Mouse (Mus musculus) hindbrain, embryonic 12.5 days (tissue): ENCODE data around the gene Atg14. TPM values are rescaled to one million over a fixed set of nuclear protein-coding genes. Genes with fewer than 3 reads are reported as not detected.
A peak's percentile ranks its signal among the peaks of the same experiment; 100 is the strongest.
"Not testable (repeated sequence)": the region's sequence is repeated elsewhere in the genome, so short reads cannot be mapped to it uniquely, and the experiment has no call there.

ENCODE experiments used
- ATAC-seq: fragments of 200-750 bp; cut with Nextera tagmentation; 2 replicates; pipeline ENCODE4 v1.8.0; 2017; ENCODE audit warnings: moderate TSS enrichment; ENCODE audit not compliant: low FRiP score
- H3K27ac ChIP-seq: fragments of 300-500 bp; sonication (generic); 2 replicates; pipeline ENCODE4 v1.5.1; 2016; ENCODE audit warnings: mild to moderate bottlenecking
- H3K27me3 ChIP-seq: fragments of 300-500 bp; sonication (generic); 2 replicates; pipeline ENCODE4 v1.6.1; 2016; ENCODE audit warnings: mild to moderate bottlenecking
- H3K36me3 ChIP-seq: fragments of 300-500 bp; sonication (generic); 2 replicates; pipeline ENCODE4 v1.6.1; 2016; ENCODE audit warnings: mild to moderate bottlenecking
- H3K4me1 ChIP-seq: fragments of 300-500 bp; sonication (generic); 2 replicates; pipeline ENCODE4 v1.6.1; 2016
- H3K4me2 ChIP-seq: fragments of 300-500 bp; sonication (generic); replicated peaks from 2 replicates; pipeline ENCODE4 v1.6.1; 2016; ENCODE audit warnings: mild to moderate bottlenecking
- H3K4me3 ChIP-seq: fragments of 300-500 bp; sonication (generic); 2 replicates; pipeline ENCODE4 v1.5.1; 2016; ENCODE audit warnings: mild to moderate bottlenecking
- H3K9ac ChIP-seq: fragments of 300-500 bp; sonication (generic); 2 replicates; pipeline ENCODE4 v1.6.1; 2016; ENCODE audit warnings: mild to moderate bottlenecking, moderate library complexity
- H3K9me3 ChIP-seq: fragments of 300-500 bp; sonication (generic); replicated peaks from 2 replicates; pipeline ENCODE4 v1.6.1; 2016; ENCODE audit warnings: mild to moderate bottlenecking
- WGBS: fragments of 180-500 bp; shearing (Covaris S2); methylation state at CpG from one replicate; pipeline ENCODE4 v1.1.7; 2016; 5-methylcytosine and 5-hydroxymethylcytosine counted together
- polyA plus RNA-seq: library from polyadenylated mRNA; unstranded; fragments of >200 nt; fragmentation: Nextera tagmentation; extraction: Ambion mirVana; gene quantifications from 2 replicates; pipeline ENCODE4 v1.2.1, GENCODE M21; 2016

Gene Atg14
- polyA plus RNA-seq, 1 experiment from 2014 or later: 23.2 TPM

DNA sequence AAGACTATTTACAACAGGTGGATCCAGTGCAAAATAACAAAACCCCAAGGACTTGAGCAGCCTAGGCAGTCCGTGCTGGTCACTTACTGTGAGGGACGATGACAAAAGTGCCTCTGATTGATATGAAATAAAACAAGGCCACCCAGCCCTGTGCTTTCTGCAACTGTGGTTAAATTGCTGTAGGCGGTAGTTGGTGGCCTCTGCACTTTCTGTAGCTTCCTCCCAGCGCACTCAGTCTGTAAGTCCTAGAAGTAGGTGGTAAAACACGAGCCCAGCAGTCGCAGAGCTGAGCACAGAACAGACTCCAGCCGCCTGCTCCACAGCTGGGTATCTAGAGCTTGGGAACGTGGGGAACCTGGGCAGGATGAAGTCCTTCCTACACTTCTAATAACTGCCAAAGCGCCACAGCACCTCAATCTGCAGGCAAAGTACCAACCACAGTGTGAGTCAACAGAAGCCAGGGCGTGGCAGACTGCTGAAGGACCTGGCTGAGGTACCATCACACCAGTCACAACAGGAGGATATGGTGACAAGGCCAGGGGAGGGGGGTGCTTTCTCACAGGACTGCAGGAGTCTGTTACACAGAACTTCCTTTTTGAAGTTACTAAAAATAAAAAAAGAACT lies 29.0 kb downstream of the Atg14 start:
- no peak overlapping the region for H3K4me3 ChIP-seq
- no peak overlapping the region for H3K27ac ChIP-seq
- no peak for ATAC-seq
- H3K4me2 ChIP-seq: no peak overlapping the region
- no peaks in the 10 kb centered on the region for H3K27me3 ChIP-seq
- H3K36me3 ChIP-seq: peaks cover 54% of the 10 kb centered on the region
- no peaks in the 10 kb centered on the region for H3K4me1 ChIP-seq
- H3K9me3 ChIP-seq: no peaks in the 10 kb centered on the region
- 95% methylated on average over 10 of the region's 10 CpGs for WGBS
- no peak overlapping the region for H3K9ac ChIP-seq

DNA sequence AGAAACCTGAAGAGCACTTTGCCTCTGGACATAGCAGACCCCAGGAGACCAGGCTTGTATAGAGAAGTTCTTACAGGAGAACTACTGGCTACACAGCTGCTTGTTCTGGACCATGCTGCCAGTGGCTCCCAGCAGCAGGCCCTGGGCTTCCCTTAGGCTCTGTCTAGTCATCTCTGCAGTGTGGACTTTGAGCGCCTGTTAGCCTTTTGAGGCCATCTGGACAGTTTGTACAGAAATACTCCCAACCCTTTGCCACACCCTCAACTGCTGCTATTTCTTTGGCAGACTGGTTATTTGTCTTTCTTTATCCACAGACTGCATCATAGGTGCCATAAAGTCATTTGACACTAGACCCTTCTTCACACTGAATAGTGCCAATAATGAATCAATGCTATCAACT lies 35.4 kb downstream of the Atg14 start:
- Histone ChIP-seq H3K27me3 (no peaks in the 10 kb centered on the region), H3K9ac (no peak overlapping the region), H3K9me3 (no peaks in the 10 kb centered on the region), H3K27ac (no peak overlapping the region), H3K4me1 (peaks cover 5% of the 10 kb centered on the region; the same call in 1 of the 2 replicates), H3K36me3 (peaks cover 10% of the 10 kb centered on the region), H3K4me2 (no peak overlapping the region), H3K4me3 (no peak overlapping the region)
- 95% methylated on average over 1 of the region's 1 CpGs for WGBS
- no peak for ATAC-seq

DNA sequence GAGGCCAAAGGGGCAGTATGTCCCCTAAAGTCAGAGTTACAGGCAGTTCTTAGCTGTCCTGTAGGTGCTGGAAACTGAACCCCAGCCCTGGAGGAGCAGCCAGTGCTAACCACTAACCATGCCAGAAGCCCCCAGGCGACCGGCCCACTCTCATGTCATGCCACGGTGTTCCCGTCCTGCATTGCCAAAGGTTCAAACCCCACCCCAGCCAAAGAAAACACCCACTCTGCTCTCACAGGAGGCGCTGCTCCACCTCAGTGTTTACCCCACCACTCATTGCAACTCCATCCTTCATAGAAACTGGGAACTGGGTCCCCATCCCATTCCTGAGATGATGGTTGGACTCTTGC lies 36.3 kb downstream of the Atg14 start:
- Histone ChIP-seq H3K4me1 (peaks cover 5% of the 10 kb centered on the region; the same call in 1 of the 2 replicates), H3K27ac (no peak overlapping the region), H3K36me3 (peaks cover 9% of the 10 kb centered on the region), H3K4me2 (no peak overlapping the region), H3K9ac (no peak overlapping the region), H3K27me3 (no peaks in the 10 kb centered on the region), H3K4me3 (no peak overlapping the region), H3K9me3 (no peaks in the 10 kb centered on the region)
- peak; percentile 33 for ATAC-seq
- 91% methylated on average over 5 of the region's 5 CpGs for WGBS

DNA sequence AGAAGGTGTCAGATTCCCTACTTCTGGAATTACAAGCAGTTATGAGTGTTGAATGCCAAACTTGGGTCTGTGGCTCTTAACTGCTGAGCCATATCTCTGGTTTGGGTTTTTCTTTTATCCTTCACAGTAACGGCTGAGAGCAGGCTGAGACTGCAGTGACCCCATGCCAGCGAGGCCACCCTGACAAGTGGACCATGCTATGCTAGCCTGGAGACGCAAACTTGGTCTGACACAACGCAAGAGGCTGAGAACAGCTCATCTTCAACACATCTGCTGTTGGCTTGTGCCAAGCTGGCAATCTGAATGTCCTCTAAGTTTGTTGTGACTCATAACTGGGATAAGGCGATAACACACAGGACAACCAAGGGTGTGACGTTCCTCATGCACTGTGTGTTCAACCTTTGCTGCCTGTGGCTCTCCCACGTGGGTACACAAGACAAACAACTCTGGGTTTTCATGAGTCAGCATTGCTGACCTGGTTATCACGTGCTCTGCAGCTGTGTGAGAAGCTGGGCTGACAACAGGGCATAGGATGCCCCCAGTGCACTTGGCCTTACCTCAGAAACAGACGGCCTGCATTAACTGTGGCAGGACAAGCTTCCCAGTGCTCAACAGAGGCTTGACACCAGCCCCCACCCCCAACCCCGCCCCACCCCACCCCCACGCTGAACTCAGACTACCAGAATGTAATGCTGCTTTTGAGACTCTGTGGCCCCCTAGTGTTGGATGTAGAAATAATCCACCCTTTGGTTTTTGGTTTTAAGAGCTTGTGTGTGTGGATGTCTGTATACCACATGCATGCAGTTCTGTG lies 36.9 kb downstream of the Atg14 start:
- Histone ChIP-seq H3K4me2 (no peak overlapping the region), H3K27ac (no peak overlapping the region), H3K4me1 (peaks cover 5% of the 10 kb centered on the region; the same call in 1 of the 2 replicates), H3K4me3 (no peak overlapping the region), H3K9ac (no peak overlapping the region), H3K27me3 (no peaks in the 10 kb centered on the region), H3K36me3 (peaks cover 9% of the 10 kb centered on the region), H3K9me3 (no peaks in the 10 kb centered on the region)
- peak; percentile 83 for ATAC-seq
- WGBS: 48% methylated on average over 11 of the region's 11 CpGs

DNA sequence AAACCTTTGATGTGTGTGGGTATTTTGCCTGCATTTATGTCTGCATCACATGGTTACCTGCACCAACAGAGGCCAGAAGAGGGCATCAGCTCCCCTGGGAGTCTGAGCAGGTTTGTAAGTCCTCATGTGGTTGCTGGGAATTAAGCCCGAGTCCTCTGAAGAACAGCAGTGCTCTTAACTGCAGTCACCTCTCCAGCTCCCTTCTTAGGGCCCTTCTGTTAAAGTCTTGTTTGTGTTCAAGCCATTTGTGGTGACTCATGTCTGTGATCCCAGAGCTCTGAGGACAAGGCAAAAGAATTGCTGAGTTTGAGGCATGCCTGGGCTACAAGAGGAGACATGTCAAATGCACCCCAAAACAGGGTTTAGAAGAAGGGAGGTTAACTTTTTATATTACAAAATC lies 38.0 kb downstream of the Atg14 start:
- no peak overlapping the region for H3K4me2 ChIP-seq
- no peak for ATAC-seq
- WGBS: 80% methylated on average over 1 of the region's 1 CpGs

DNA sequence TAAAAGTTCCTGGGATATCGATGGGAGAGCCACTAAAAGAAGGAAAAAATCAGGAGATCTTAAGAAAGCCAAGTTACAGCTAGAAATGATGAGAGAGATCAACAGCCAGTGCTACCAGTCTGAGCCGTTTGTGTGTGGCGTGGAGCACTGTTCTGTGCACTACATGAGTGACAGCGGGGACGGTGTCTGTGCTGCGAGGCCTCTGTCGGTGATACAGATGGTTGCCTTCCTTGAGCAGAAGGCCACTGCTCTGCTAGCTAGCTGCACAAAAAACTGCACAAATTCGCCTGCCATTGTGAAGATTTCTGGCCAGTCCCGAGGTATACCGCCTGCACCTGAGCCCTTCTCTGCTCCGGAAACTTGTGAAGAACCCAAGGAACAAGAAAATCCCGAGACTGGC lies 40.9 kb downstream of the Atg14 start:
- not testable (repeated sequence) for H3K36me3 ChIP-seq, H3K9ac ChIP-seq, H3K4me2 ChIP-seq, H3K9me3 ChIP-seq, H3K27ac ChIP-seq, H3K4me1 ChIP-seq, H3K4me3 ChIP-seq, ATAC-seq, H3K27me3 ChIP-seq
- 93% methylated on average over 12 of the region's 12 CpGs for WGBS

More for the DNA sequence above, 38.0 kb downstream of the Atg14 start:
- Histone ChIP-seq H3K36me3 (peaks cover 9% of the 10 kb centered on the region), H3K4me1 (peaks cover 5% of the 10 kb centered on the region; the same call in 1 of the 2 replicates), H3K4me3 (no peak overlapping the region), H3K27ac (no peak overlapping the region), H3K9me3 (no peaks in the 10 kb centered on the region), H3K27me3 (no peaks in the 10 kb centered on the region), H3K9ac (no peak overlapping the region)

DNA sequence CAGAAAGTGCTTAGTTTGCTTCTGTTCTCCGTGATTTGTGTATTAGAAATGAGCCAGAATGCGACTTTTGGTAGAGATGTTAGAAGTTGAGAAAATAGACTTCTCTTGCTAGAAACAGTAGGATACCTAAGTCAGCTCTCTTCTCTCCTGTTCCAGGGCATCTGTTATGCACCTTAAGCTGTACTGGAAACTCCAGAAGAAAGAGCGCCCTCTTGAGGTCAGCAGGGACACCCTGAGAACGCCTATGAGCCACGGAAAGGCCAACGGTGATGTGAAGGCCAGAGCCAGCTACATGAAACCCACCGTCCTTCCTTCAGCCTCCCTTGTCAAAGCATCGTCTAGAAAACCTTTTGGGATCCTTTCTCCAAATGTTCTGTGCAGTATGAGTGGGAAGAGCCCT lies 41.4 kb downstream of the Atg14 start:
- no peak overlapping the region for H3K4me2 ChIP-seq
- peaks cover 5% of the 10 kb centered on the region; the same call in 1 of the 2 replicates for H3K4me1 ChIP-seq
- H3K4me3 ChIP-seq: no peak overlapping the region
- no peak for ATAC-seq
- H3K9ac ChIP-seq: no peak overlapping the region
- no peaks in the 10 kb centered on the region for H3K27me3 ChIP-seq
- peaks cover 9% of the 10 kb centered on the region for H3K36me3 ChIP-seq
- H3K9me3 ChIP-seq: no peaks in the 10 kb centered on the region
- 51% methylated on average over 8 of the region's 8 CpGs for WGBS
- H3K27ac ChIP-seq: no peak overlapping the region

DNA sequence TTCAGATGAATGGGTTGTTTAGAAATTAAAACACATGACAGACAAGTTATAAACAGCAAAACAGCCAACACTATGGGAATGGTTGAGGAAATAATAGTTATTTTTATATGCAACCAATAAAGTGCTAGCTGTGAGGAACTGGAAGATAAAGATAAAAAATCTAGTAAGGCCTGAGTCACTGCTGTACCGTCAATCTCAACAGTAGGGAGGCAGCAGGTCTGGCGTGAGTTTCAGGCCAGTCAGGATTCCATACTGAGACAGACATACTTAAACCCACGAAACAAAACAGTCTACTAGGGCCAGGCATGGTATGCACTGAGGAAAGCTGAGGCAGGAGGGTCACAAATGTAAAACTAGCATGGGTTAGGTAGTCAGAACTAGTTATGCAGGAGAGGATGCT lies 42.2 kb downstream of the Atg14 start:
- Histone ChIP-seq H3K4me1 (no peaks in the 10 kb centered on the region), H3K27ac (no peak overlapping the region), H3K4me2 (no peak overlapping the region), H3K36me3 (peaks cover 9% of the 10 kb centered on the region), H3K27me3 (no peaks in the 10 kb centered on the region), H3K9ac (no peak overlapping the region), H3K4me3 (no peak overlapping the region), H3K9me3 (no peaks in the 10 kb centered on the region)
- 79% methylated on average over 3 of the region's 3 CpGs for WGBS
- ATAC-seq: no peak

DNA sequence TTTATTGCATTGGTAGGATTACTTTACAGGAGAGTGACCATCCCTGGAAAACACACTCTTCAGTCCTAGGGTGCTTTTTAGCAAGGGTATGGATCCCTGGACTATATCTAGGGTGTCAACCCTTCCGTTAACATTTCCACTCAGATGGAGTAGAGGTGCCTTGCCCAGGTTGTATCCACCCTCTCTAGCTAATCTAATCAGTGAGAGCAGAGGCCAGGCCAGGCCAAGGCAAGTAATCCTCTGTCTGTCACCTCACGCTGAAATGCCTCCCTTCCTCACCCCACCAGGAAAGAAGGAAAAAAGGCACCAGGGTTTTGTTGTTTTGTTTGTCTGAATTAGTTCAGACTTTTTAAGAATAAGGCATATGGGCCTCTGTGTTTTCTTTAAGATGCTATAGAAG lies 42.6 kb downstream of the Atg14 start:
- no peaks in the 10 kb centered on the region for H3K9me3 ChIP-seq
- WGBS: 80% methylated on average over 2 of the region's 2 CpGs
- H3K27me3 ChIP-seq: no peaks in the 10 kb centered on the region
- H3K4me2 ChIP-seq: no peak overlapping the region
- ATAC-seq: no peak
- H3K4me3 ChIP-seq: no peak overlapping the region
- no peak overlapping the region for H3K27ac ChIP-seq
- no peak overlapping the region for H3K9ac ChIP-seq
- peaks cover 9% of the 10 kb centered on the region for H3K36me3 ChIP-seq
- no peaks in the 10 kb centered on the region for H3K4me1 ChIP-seq

DNA sequence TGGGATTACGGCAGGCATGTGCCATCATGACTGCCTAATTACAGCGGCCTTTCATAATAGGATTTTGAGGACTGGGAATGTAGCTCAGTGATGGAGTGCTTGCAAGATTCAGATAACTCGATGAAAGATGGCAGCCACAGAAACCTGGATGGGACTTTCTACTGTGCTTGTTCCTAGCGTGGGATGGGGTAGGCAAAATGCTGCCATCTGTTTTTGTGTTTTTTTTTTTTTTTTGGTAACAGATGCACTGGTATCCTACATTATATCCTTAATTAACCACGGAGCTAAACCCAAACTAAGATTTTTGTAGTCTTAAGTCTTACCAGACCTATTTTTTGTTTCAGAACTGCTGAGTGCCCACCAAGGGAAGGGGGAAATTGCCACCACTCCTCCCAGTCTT lies 44.6 kb downstream of the Atg14 start:
- Histone ChIP-seq H3K4me1 (no peaks in the 10 kb centered on the region), H3K27ac (no peak overlapping the region), H3K9ac (no peak overlapping the region), H3K27me3 (no peaks in the 10 kb centered on the region), H3K36me3 (peaks cover 6% of the 10 kb centered on the region), H3K4me3 (no peak overlapping the region), H3K4me2 (no peak overlapping the region), H3K9me3 (no peaks in the 10 kb centered on the region)
- ATAC-seq: no peak
- WGBS: 94% methylated on average over 5 of the region's 5 CpGs

DNA sequence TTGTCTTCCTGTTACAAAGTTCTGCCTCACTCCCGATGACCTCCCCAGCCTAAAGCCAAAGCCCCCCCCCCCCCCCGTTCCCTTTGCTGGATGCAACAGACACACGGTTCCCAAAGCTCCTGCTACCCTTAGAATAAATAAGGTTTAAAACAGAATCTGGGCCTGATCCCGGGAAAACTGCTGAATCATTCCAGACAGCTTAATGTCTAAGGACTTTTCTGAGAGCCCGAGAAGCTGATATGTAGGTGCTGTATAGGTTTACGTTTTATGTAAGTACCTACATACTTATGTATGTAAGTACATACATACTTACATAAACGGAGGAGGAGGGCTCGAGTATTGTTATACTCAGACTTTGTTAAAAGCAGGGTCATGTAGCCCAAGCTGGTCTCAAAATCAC lies 45.1 kb downstream of the Atg14 start:
- WGBS: 86% methylated on average over 8 of the region's 8 CpGs

DNA sequence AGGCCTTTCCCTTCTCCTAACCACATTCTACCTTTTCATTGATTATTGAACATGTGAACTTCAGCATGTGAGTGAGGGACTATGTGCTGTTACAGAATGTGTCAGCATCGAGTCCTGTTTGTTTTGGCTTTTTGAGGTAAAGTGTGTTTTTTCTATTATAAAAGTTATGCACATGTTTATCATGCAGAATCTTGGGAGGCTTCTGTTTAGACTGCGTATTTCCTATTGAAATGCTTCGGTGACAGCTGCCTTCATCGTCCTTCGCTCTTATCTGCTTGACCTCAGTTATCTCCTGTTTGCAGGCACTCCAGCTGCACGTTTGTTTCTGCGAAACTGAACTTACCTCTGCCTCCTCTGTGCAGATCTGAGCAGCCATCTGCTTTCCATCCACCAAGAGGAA lies 48.1 kb downstream of the Atg14 start:
- Histone ChIP-seq H3K27me3 (no peaks in the 10 kb centered on the region), H3K4me1 (no peaks in the 10 kb centered on the region), H3K27ac (no peak overlapping the region), H3K36me3 (no peaks in the 10 kb centered on the region), H3K9ac (no peak overlapping the region), H3K4me2 (no peak overlapping the region), H3K4me3 (no peak overlapping the region), H3K9me3 (no peaks in the 10 kb centered on the region)
- 88% methylated on average over 7 of the region's 7 CpGs for WGBS
- ATAC-seq: no peak

More for the DNA sequence above, 45.1 kb downstream of the Atg14 start:
- H3K9ac ChIP-seq: no peak overlapping the region
- no peak overlapping the region for H3K4me3 ChIP-seq
- no peak overlapping the region for H3K4me2 ChIP-seq
- peaks cover 3% of the 10 kb centered on the region for H3K36me3 ChIP-seq
- H3K27ac ChIP-seq: no peak overlapping the region
- H3K9me3 ChIP-seq: no peaks in the 10 kb centered on the region
- no peaks in the 10 kb centered on the region for H3K27me3 ChIP-seq
- no peak for ATAC-seq
- no peaks in the 10 kb centered on the region for H3K4me1 ChIP-seq

DNA sequence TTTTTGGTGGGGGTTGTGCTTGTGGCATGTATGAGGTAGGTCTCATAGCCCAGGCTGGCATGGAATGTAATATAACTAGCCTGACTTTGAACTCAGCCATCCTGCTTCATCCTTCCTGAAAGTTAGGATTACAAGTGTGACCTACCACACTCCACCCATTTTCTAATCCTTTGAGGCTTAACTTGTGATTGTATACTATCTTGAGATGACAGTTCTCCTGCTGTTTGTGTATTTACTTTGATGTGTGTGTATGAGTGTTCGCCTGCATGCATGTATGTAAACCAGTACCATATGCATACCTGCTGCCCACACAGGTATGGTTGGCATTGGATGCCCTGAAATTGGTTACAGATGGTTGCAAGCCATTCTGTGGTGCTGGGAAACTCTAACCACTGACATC lies 48.8 kb downstream of the Atg14 start:
- H3K9me3 ChIP-seq: no peaks in the 10 kb centered on the region
- no peak overlapping the region for H3K4me2 ChIP-seq
- no peaks in the 10 kb centered on the region for H3K27me3 ChIP-seq
- no peaks in the 10 kb centered on the region for H3K36me3 ChIP-seq
- ATAC-seq: no peak
- no peak overlapping the region for H3K27ac ChIP-seq
- H3K9ac ChIP-seq: no peak overlapping the region
- WGBS: 90% methylated on average over 1 of the region's 1 CpGs
- no peaks in the 10 kb centered on the region for H3K4me1 ChIP-seq
- H3K4me3 ChIP-seq: no peak overlapping the region
